Mouse (Mus musculus) left cerebral cortex, adult 2 months (tissue): ENCODE data around the gene Hoxa3. TPM values are rescaled to one million over a fixed set of nuclear protein-coding genes. Genes with fewer than 3 reads are reported as not detected.
A peak's percentile ranks its signal among the peaks of the same experiment; 100 is the strongest.

Source experiments
- DNase-seq, 2 experiments: peaks; one replicate each; pipeline ENCODE4 v3.0.0; 2021 to 2022; ENCODE audit warnings: low spot score in 2 of 2, mixed read lengths in 1 of 2; ENCODE audit errors: extremely low spot score in 1 of 2
- H3K27ac ChIP-seq: fragments of 200-600 bp; 2 replicates; pipeline ENCODE4 v1.8.1; 2022
- H3K4me3 ChIP-seq: fragments of 200-600 bp; 2 replicates; pipeline ENCODE4 v1.8.1; 2022
- CTCF ChIP-seq: fragments of 200-600 bp; IDR thresholded peaks from 2 replicates; pipeline ENCODE4 v1.8.1; 2022; ENCODE audit warnings: antibody characterized with exemption, mild to moderate bottlenecking, moderate library complexity
- intact Hi-C: fragments of 180-260 bp; cut with DNase I; formaldehyde crosslinking; loops from one replicate; pipeline ENCODE4 v1.15.1; 2025
- total RNA-seq, 2 experiments: library from RNA; stranded (reverse); gene quantifications; 2 replicates each; pipeline ENCODE4 v1.2.3; 2021

Hoxa3 gene
- total RNA-seq, 2 experiments from 2014 or later, result not detected

DNA sequence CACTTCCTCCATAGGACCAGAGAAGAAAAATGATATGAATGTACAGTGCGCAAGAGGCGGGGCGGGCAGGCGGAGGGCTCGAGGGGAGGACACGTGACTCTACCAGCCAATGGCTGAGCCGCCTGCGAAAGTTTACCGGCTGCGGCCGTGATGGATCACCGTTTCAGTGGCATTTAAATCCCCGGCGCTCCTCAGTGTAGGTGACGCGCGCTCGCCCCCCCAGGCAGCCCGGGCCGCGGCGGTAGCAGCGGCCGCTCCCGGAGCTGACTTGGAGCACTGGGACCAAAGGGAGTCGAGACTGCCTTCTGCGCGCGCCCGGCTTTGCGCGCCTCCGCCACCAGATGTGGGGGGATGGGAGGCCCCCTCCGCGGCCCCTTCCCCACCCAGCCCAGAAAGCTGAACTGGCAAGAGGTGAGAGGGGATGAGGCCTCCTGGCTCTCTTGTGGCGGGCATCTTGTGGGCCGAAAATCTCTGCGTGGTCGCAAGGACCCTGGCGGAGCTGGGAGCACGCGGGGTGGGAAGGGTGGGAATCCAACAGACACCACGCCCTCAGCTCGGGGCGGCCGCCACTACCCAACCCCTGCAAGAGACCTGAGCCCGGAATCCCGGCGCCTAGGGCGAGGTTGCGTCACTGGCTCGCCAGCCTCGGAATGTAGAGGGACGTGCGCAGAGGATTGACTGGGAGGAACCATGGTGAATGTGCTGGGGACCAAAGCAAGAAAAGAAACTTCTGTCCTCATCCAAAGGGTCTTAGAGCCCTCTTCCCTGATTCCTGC, 54.7 kb downstream of the Hoxa3 start, which contains the start of gene Hoxa1:
Gene Hoxa1, minus strand, starts transcription at position 42 of the 776 bp plus-strand sequence.
- intact Hi-C loops, result loop anchor here (5.0 kb wide), 1 partner anchor 146 kb away; the partner anchor contains the start of gene Skap2
- Histone ChIP-seq H3K27ac (no peak within 1 kb of the TSS), H3K4me3 (peak within 1 kb of the TSS; percentile 28; the same call in 1 of the 2 replicates)
- TF ChIP-seq CTCF, result no peak
- no peak for DNase-seq

DNA sequence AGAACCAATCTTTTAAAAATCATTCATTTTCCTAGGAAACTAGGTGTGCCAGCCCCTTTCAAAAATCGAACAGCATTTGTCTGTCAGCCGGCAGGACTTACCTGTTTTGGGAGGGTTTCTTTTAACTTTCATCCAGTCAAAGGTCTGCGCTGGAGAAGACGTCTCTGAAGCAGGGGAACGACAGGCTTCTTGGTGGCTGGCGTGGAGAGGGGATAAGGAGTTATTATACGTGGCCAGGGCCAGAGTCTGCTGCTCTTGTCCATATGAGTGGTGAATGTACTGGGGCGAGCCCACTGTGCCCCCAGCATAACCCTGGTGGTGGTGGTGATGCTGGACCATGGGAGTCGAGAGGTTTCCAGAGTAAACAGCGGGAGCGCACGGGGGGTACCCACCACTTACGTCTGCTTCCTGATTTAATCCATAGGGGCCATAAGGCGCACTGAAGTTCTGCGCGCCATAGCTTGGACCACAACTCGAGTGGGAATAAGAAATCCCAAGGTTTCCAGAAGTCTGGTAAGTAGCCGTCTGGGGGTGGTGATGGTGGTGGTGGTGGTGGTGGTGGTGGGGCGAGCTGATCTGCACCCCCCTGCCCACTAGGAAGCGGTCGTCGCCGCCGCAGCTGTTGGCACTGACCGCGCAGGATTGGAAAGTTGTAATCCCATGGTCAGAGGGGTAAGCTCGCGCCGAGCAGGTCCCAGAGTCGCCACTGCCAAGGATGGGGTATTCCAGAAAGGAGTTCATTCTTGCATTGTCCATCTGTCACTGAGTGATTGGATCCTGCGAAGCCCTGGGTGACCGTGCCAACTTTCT, 55.5 kb downstream of the Hoxa3 start:
- intact Hi-C loops, result loop anchor here (5.0 kb wide), 1 partner anchor 145 kb away; the partner anchor contains the start of gene Skap2
- TF ChIP-seq CTCF, result no peak
- H3K27ac ChIP-seq, result no peak overlapping the region
- no peak overlapping the region for H3K4me3 ChIP-seq
- DNase-seq, result no peak

DNA sequence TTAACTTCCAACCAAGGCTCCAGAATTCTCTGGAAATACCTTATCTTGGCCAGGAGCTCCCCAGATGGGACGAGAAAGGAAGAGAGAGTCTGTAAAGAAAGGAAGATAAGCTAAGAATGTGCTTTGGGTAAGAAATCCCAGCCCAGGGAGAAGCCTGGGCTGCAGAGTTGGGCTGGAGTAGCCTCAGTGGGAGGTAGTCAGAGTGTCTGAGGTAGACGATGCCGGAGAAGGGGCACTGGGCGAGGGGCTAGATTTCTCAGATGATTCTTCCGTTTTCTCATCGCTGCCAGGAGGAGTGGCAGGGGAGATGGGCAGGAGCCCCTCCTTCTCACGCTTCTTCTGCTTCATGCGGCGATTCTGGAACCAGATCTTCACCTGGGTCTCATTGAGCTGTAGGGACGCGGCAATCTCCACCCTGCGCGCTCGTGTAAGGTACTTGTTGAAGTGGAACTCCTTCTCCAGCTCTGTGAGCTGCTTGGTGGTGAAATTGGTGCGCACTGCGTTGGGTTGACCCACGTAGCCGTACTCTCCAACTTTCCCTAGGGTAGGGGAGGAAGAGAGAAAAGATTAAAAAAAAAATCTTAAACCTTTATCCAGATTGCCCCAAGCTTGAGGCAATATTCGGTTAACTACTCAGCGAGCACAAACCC, 56.5 kb downstream of the Hoxa3 start:
- TF ChIP-seq CTCF, result no peak
- no peak for DNase-seq
- intact Hi-C loops, result loop anchor here (5.0 kb wide), 1 partner anchor 144 kb away; the partner anchor contains the start of gene Skap2

GRCm38 (mm10) chr6:52155471-52155870, 57.7 kb downstream of the Hoxa3 start:
- no peak overlapping the region for H3K27ac ChIP-seq
- no peak for TF ChIP-seq CTCF
- intact Hi-C loops, result loop anchor here (5.0 kb wide), 1 partner anchor 143 kb away; the partner anchor contains the start of gene Skap2
- no peak overlapping the region for H3K4me3 ChIP-seq
- DNase-seq, result no peak

More for the DNA sequence above, 56.5 kb downstream of the Hoxa3 start:
- no peak overlapping the region for H3K4me3 ChIP-seq
- no peak overlapping the region for H3K27ac ChIP-seq

DNA sequence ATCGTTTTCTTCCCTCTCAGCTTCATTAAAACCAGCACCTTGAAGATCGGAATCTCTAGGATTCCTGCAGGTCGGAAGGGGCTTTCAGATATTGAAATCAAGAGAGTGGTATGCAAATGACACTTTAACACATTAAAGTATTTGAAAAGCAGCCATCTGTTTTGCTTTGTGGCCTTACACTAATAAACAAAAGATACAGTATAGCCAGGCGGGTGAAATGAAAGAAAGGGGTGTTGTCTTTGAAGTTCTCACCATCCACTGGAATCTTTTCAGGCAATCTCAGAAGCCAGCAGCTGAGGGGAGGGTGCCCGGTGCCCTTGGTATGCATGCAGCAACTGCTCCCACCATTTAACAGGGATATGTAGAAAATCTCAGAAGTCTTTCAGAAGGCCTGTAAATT, 59.1 kb downstream of the Hoxa3 start:
- DNase-seq, result no peak
- intact Hi-C loops, result no loop called here
- TF ChIP-seq CTCF, result no peak
- Histone ChIP-seq H3K27ac (no peak overlapping the region), H3K4me3 (no peak overlapping the region)

DNA sequence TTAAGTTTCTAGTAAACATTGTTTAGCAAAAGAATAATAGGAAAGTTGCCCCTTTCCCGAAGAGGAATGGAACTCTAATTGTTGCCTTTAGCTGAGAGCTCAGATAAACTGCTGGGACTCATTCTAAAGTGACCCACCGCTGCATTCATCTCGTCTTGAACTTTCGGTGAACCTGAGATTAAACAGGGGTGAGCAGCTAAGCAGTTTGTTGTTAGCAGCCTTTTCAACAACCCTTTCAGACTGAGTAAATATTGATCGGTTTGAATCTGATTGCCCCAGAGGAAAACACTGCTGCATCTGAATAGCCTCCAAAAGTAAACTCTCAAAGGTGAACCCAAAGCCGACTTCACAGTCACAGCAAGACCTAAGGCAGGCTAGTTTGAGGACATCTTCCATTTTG, 59.9 kb downstream of the Hoxa3 start:
- DNase-seq, result no peak
- intact Hi-C loops, result loop anchor here (1.0 kb wide), 1 partner anchor 37 kb away; no protein-coding TSS in a partner anchor
- no peak for TF ChIP-seq CTCF
- H3K4me3 ChIP-seq, result no peak overlapping the region
- no peak overlapping the region for H3K27ac ChIP-seq

- H3K4me3 ChIP-seq, result no peak overlapping the region
- no peak for DNase-seq
- no peak for TF ChIP-seq CTCF
- no peak overlapping the region for H3K27ac ChIP-seq
- intact Hi-C loops, result loop anchor here (1.0 kb wide), 1 partner anchor 38 kb away; no protein-coding TSS in a partner anchor
Measured at GRCm38 (mm10) chr6:52152226-52153193, 60.6 kb downstream of the Hoxa3 start.

- Histone ChIP-seq H3K27ac (no peak overlapping the region), H3K4me3 (no peak overlapping the region)
- no peak for TF ChIP-seq CTCF
- intact Hi-C loops, result no loop called here
- DNase-seq, result no peak
Measured at GRCm38 (mm10) chr6:52151571-52151970, 61.6 kb downstream of the Hoxa3 start.

GRCm38 (mm10) chr6:52150401-52150966, 62.7 kb downstream of the Hoxa3 start:
- TF ChIP-seq CTCF, result no peak
- intact Hi-C loops, result no loop called here
- Histone ChIP-seq H3K4me3 (no peak overlapping the region), H3K27ac (no peak overlapping the region)
- DNase-seq, result no peak

DNA sequence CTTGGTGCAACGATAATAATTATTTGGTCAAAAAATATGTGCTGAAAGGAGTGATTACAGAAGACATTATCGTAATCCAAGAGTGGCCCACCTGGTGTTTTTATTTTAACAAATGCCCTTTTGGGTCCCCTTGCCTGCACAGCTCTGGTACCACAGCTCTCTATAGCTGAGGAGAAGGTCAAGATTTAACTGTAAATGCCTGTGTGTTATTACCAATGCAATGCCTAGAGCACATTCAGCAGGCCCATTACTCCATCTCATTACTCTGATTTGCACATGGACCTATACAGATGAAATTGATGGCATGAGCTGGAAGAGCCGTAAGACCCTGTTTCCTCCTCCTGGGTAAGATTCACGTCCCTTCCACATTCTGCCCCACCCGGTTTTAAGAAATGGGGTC, 74.0 kb downstream of the Hoxa3 start:
- TF ChIP-seq CTCF, result no peak
- H3K4me3 ChIP-seq, result no peak overlapping the region
- DNase-seq, result no peak
- H3K27ac ChIP-seq, result no peak overlapping the region
- intact Hi-C loops, result no loop called here
